Mouse (Mus musculus) hindbrain, postnatal 0 days (tissue): ENCODE results near the gene Mecom. TPM values are rescaled to one million over a fixed set of nuclear protein-coding genes. Genes with fewer than 3 reads are reported as not detected.

Experiments
- ATAC-seq: fragments of 200-750 bp; cut with Nextera tagmentation; 2 replicates; pipeline ENCODE4 v1.8.0; 2017; ENCODE audit warnings: mild to moderate bottlenecking, moderate TSS enrichment, moderate library complexity
- DNase-seq: peaks from one replicate; pipeline ENCODE4 v3.0.0-alpha.2; 2015; ENCODE audit warnings: low spot score
- H3K27ac ChIP-seq: fragments of 300-500 bp; sonication (generic); 2 replicates; pipeline ENCODE4 v1.5.1; 2014; ENCODE audit warnings: mild to moderate bottlenecking
- H3K27me3 ChIP-seq: fragments of 300-500 bp; sonication (generic); 2 replicates; pipeline ENCODE4 v1.6.1; 2014; ENCODE audit warnings: low read length, mixed read lengths; ENCODE audit not compliant: insufficient read depth
- H3K36me3 ChIP-seq: fragments of 300-500 bp; sonication (generic); 2 replicates; pipeline ENCODE4 v1.6.1; 2014; ENCODE audit warnings: low read length, mixed read lengths; ENCODE audit not compliant: insufficient read depth
- H3K4me1 ChIP-seq: fragments of 300-500 bp; sonication (generic); 2 replicates; pipeline ENCODE4 v1.6.1; 2014; ENCODE audit warnings: antibody characterized with exemption, low read length, mixed read lengths; ENCODE audit not compliant: insufficient read depth
- H3K4me2 ChIP-seq: fragments of 300-500 bp; sonication (generic); 2 replicates; pipeline ENCODE4 v1.6.1; 2014; ENCODE audit warnings: low read depth, mild to moderate bottlenecking, low read length, moderate library complexity, mixed read lengths
- H3K4me3 ChIP-seq: fragments of 300-500 bp; sonication (generic); 2 replicates; pipeline ENCODE4 v1.5.1; 2014; ENCODE audit warnings: low read length
- H3K9ac ChIP-seq: fragments of 300-500 bp; sonication (generic); replicated peaks from 2 replicates; pipeline ENCODE4 v1.6.1; 2014; ENCODE audit warnings: mild to moderate bottlenecking, low read length, moderate library complexity, mixed read lengths
- H3K9me3 ChIP-seq: fragments of 300-500 bp; sonication (generic); 2 replicates; pipeline ENCODE4 v1.6.1; 2016; ENCODE audit warnings: low read length, mixed read lengths
- CTCF ChIP-seq: IDR thresholded peaks from 2 replicates; pipeline ENCODE4 v1.5.1; 2016; ENCODE audit warnings: antibody characterized with exemption, control low read depth, low read depth
- WGBS: fragments of 180-500 bp; shearing (Covaris S2); extraction: QIAGEN DNeasy Blood & Tissue Kit; methylation state at CpG from one replicate; pipeline ENCODE4 v1.1.7; 2014; 5-methylcytosine and 5-hydroxymethylcytosine counted together
- polyA plus RNA-seq: library from polyadenylated mRNA; unstranded; fragments of >200 nt; fragmentation: Nextera tagmentation; extraction: Ambion mirVana; gene quantifications from 2 replicates; pipeline ENCODE4 v1.2.1, GENCODE M21; 2015
- total RNA-seq: library from RNA; depleted of rRNA; stranded (reverse); fragments of >200 nt; gene quantifications from 2 replicates; pipeline ENCODE4 v1.2.3, GENCODE M21; 2014

Mecom gene
- total and polyA plus RNA-seq, 2 experiments from 2014 or later, result 4.5 to 8.3 TPM

DNA sequence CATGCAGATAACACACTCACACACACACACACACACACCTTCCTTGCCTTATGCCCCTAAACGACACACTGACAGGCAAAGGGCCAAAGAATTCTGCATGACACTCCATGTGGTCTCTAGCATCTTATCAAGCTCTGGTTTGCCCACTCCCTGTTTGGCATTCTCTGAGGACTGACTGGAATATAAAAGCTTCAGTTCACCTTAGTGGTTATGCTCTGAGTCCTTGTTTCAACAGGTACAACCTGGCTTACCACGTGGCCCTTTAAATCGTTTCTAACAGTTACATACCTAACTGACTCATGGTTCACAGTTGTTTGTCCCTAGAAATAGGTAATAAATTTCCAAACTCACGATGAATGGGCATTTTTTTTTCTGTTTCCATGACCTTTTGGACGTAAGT is 499.0 kb downstream of the Mecom start:
- 81% methylated on average over 5 of the region's 5 CpGs for WGBS
- Histone ChIP-seq H3K9me3 (no peaks in the 10 kb centered on the region), H3K4me2 (no peak overlapping the region), H3K27me3 (no peaks in the 10 kb centered on the region), H3K9ac (no peak overlapping the region), H3K36me3 (no peaks in the 10 kb centered on the region), H3K4me1 (no peaks in the 10 kb centered on the region), H3K27ac (no peak overlapping the region), H3K4me3 (no peak overlapping the region)
- DNase-seq (no peak), ATAC-seq (no peak)
- no peak for TF ChIP-seq CTCF

DNA sequence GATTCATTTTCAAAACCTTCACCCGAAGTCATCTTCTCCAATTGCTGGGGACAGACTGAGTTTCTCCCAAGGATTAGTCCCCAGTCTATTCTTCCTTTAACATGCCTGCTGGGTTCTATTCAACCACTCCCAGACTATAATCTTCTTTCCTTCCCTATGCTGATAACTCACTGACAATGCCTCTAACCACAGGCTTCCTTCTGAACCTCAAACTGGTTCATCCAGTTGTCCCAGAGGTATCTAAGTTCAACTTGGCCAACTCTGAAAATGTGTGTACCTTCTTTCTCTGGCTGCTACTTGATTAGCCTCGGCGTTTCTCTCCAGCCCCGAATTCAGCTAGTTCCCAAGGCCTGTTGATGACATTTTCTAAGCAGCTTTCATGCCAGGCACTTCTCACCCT is 499.7 kb downstream of the Mecom start:
- Histone ChIP-seq H3K27ac (no peak overlapping the region), H3K36me3 (no peaks in the 10 kb centered on the region), H3K4me1 (no peaks in the 10 kb centered on the region), H3K4me2 (no peak overlapping the region), H3K4me3 (no peak overlapping the region), H3K9ac (no peak overlapping the region), H3K27me3 (no peaks in the 10 kb centered on the region), H3K9me3 (no peaks in the 10 kb centered on the region)
- 74% methylated on average over 4 of the region's 4 CpGs for WGBS
- ATAC-seq, result no peak
- TF ChIP-seq CTCF, result no peak
- no peak for DNase-seq

DNA sequence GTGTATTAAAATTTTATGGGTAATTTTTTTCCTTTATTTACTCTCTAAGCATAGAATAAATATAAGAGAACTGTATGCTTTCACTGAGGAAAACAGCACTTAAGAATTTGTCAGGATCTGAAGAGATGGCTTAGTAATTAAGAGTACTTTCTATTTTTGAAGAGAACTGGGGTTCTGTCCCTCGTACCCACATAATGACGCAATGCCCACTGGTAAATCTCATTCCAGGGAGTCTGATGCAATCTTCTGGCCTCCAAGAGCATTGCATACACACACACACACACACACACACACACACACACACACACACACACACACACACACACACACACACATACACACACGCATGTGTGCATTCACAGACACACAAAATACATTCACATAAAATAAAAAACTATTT is 504.3 kb downstream of the Mecom start:
- 95% methylated on average over 3 of the region's 3 CpGs for WGBS
- ATAC-seq (no peak), DNase-seq (no peak)
- no peak overlapping the region for H3K27ac ChIP-seq
- H3K27me3 ChIP-seq, result no peaks in the 10 kb centered on the region
- H3K9ac ChIP-seq, result no peak overlapping the region
- H3K36me3 ChIP-seq, result no peaks in the 10 kb centered on the region
- 0 out of 2 replicates have a peak, but pooled peaks cover 3% of the 10 kb centered on the region for H3K9me3 ChIP-seq
- no peak overlapping the region for H3K4me2 ChIP-seq
- no peaks in the 10 kb centered on the region for H3K4me1 ChIP-seq
- H3K4me3 ChIP-seq, result no peak overlapping the region
- no peak for TF ChIP-seq CTCF

DNA sequence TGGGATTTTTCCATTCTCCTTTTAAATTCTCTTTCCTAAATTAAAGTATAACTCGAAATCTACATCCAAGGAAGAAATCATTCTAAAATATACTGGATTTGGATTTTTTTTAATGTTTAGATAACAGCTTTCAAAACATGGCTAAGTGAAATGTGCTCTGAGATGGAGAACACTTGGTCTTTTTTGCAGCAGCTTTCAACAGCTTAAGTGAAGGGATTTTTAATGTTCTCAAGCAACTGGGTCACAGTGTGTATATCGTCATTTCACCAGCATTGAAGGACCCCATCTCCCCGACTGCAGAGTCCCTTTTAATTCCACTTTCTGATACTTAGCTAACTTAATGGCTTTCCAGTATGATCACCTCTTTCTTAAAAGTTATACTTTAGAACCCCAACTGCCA is 509.3 kb downstream of the Mecom start:
- no peak for TF ChIP-seq CTCF
- Histone ChIP-seq H3K9me3 (0 out of 2 replicates have a peak, but pooled peaks cover 3% of the 10 kb centered on the region), H3K36me3 (no peaks in the 10 kb centered on the region), H3K27ac (no peak overlapping the region), H3K4me1 (no peaks in the 10 kb centered on the region), H3K9ac (no peak overlapping the region), H3K27me3 (no peaks in the 10 kb centered on the region), H3K4me2 (no peak overlapping the region), H3K4me3 (no peak overlapping the region)
- ATAC-seq, result no peak
- 86% methylated on average over 3 of the region's 3 CpGs for WGBS
- no peak for DNase-seq

DNA sequence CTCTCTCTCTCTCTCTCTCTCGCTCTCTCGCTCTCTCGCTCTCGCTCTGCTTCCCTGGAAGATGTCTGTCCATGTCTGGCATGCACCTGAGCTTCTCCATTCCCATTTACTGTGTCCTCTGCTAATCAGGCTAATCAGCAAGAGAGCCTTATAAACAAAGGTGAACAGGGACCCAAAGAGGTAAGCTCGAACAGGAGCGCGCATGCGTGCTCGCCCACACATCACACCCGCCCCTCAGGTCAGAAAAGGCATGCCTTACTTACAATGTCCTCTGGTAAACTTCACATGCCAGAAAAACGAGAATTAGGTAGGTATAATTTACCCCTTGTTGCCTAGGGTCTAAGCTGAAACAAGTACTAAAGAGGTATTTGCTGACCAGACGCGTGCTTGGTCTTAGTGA is 527.8 kb downstream of the Mecom start:
- no peak overlapping the region for H3K27ac ChIP-seq
- H3K4me3 ChIP-seq, result no peak overlapping the region
- DNase-seq (no peak), ATAC-seq (no peak)
- H3K27me3 ChIP-seq, result peaks cover 3% of the 10 kb centered on the region; the same call in 1 of the 2 replicates
- no peaks in the 10 kb centered on the region for H3K9me3 ChIP-seq
- H3K9ac ChIP-seq, result no peak overlapping the region
- TF ChIP-seq CTCF, result no peak
- no peaks in the 10 kb centered on the region for H3K4me1 ChIP-seq
- no peaks in the 10 kb centered on the region for H3K36me3 ChIP-seq
- 94% methylated on average over 13 of the region's 13 CpGs for WGBS
- H3K4me2 ChIP-seq, result no peak overlapping the region

DNA sequence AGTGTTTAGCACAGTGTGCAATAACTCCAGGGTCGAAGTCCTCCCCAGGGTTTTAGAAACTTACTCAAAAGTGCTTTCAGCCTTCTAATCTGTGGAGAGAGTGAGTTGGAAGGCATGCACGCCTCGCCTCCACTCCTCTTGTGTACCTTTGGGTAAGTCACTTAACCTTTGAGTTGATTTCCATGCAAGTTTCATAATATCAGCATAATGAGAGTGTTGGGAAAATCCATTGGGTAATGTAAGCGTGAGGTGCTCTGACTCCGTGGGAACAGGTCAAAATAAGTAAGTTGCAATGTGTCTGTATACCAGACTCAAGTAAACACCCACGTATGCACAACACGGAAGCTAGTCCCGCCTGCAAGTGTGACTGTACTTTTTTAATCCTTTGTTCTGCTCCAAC is 528.4 kb downstream of the Mecom start:
- Histone ChIP-seq H3K27ac (no peak overlapping the region), H3K4me1 (no peaks in the 10 kb centered on the region), H3K27me3 (peaks cover 3% of the 10 kb centered on the region; the same call in 1 of the 2 replicates), H3K9me3 (no peaks in the 10 kb centered on the region), H3K4me2 (no peak overlapping the region), H3K9ac (no peak overlapping the region), H3K36me3 (no peaks in the 10 kb centered on the region), H3K4me3 (no peak overlapping the region)
- no peak for ATAC-seq
- no peak for TF ChIP-seq CTCF
- DNase-seq, result no peak
- WGBS, result 75% methylated on average over 8 of the region's 8 CpGs

DNA sequence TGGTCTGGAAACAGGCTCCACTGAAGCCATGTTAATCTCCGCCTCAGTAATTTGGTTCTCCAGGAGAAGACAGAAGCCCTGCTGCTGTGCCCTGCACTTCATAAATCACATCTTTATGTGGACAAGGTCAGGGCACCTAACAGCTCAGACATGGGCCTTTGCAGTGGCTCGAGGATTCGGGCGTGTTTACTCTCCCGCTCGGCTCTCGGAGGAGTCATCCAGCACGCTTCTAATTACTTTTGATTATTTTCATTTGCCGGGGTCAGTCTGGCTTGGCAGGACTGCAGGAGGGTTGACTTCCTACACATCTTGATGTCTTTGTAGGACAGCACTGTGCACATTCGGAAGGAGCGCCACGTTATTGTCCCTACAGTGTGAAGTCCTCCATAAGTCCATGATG is 529.6 kb downstream of the Mecom start:
- 44% methylated on average over 12 of the region's 12 CpGs for WGBS
- H3K36me3 ChIP-seq, result no peaks in the 10 kb centered on the region

More for the DNA sequence above, 529.6 kb downstream of the Mecom start:
- DNase-seq, result no peak
- Histone ChIP-seq H3K9ac (no peak overlapping the region), H3K4me3 (no peak overlapping the region), H3K27ac (no peak overlapping the region), H3K4me1 (no peaks in the 10 kb centered on the region), H3K4me2 (no peak overlapping the region), H3K27me3 (peaks cover 8% of the 10 kb centered on the region), H3K9me3 (no peaks in the 10 kb centered on the region)
- ATAC-seq, result no peak
- TF ChIP-seq CTCF, result no peak
